23 mouse cellular contexts compared by ENCODE assay signal in genomic region chr16:10227361-10227760, GRCm38 (mm10). TPM values are rescaled to one million over a fixed set of nuclear protein-coding genes. Genes with fewer than 3 reads are reported as not detected.
"Had no signal": no experiment of that assay in that cellular context is flagged by ENCODE, and none has a peak within 500 bp of the region (broad histone marks: within the 10 kb centered on the region; RNA-seq: fewer than 3 reads in every experiment).

No protein-coding gene starts in this region.

- H3K27me3 ChIP-seq: lung, embryonic 15.5 days; megakaryocyte, embryonic 14.5 days; midbrain, embryonic 13.5 days; midbrain, embryonic 15.5 days; neural tube, embryonic 12.5 days; stomach, embryonic 15.5 days had no signal

- H3K4me1 ChIP-seq: lung, embryonic 15.5 days; megakaryocyte, embryonic 14.5 days; midbrain, embryonic 13.5 days; midbrain, embryonic 15.5 days; neural tube, embryonic 12.5 days; stomach, embryonic 15.5 days had no signal

- H3K9me3 ChIP-seq: lung, embryonic 15.5 days; midbrain, embryonic 13.5 days; midbrain, embryonic 15.5 days; neural tube, embryonic 12.5 days; stomach, embryonic 15.5 days had no signal

- DNase-seq: liver, postnatal 0 days; lung, adult 2 months; lung, postnatal 14 days; lung, postnatal 36 days; right cerebral cortex, adult 18-20 months; right cerebral cortex, postnatal 14 days; thymus, adult 2 months; thymus, postnatal 25 days; thymus, postnatal 4 days had no signal

- ATAC-seq: liver, postnatal 0 days; lung, postnatal 0 days; midbrain, embryonic 13.5 days; midbrain, embryonic 15.5 days had no signal

- H3K4me3 ChIP-seq: lung, embryonic 15.5 days; megakaryocyte, embryonic 14.5 days; midbrain, embryonic 13.5 days; midbrain, embryonic 15.5 days; neural tube, embryonic 12.5 days; stomach, embryonic 15.5 days had no signal

- H3K36me3 ChIP-seq: lung, embryonic 15.5 days; midbrain, embryonic 13.5 days; midbrain, embryonic 15.5 days; neural tube, embryonic 12.5 days; stomach, embryonic 15.5 days had no signal

RNA-seq across cellular contexts. Expression of gene Atf7ip2, which starts 34.8 kb away (rescaled TPM):
- total RNA-seq: monocyte, adult 5-6 weeks; neutrophil, adult 5-6 weeks had no signal
- polyA plus RNA-seq: liver, postnatal 0 days; lung, adult 2 months; spleen, adult 2 months; thymus, adult 2 months had no signal

RNA-seq across cellular contexts. Expression of gene Rpl39l, which starts 57.3 kb away (rescaled TPM):
- total RNA-seq: midbrain, postnatal 0 days; monocyte, adult 5-6 weeks; neutrophil, adult 5-6 weeks had no signal
- polyA plus RNA-seq: lung, adult 2 months; midbrain, embryonic 11.5 days; midbrain, embryonic 13.5 days; midbrain, postnatal 0 days; neural tube, embryonic 12.5 days; neural tube, embryonic 14.5 days; spleen, adult 2 months; stomach, postnatal 0 days had no signal
